Mouse (Mus musculus) limb, embryonic 14.5 days (tissue): ENCODE data around the gene Slc25a21. TPM values are rescaled to one million over a fixed set of nuclear protein-coding genes. Genes with fewer than 3 reads are reported as not detected.

Source experiments
- ATAC-seq: fragments of 200-750 bp; cut with Nextera tagmentation; 2 replicates; pipeline ENCODE4 v1.8.0; 2017; ENCODE audit warnings: low read depth, moderate number of reproducible peaks, moderate TSS enrichment; ENCODE audit not compliant: low FRiP score
- DNase-seq: peaks from one replicate; pipeline ENCODE4 v3.0.0-alpha.2; 2015; ENCODE audit warnings: low spot score
- H3K27ac ChIP-seq: fragments of 300-500 bp; sonication (generic); replicated peaks from 2 replicates; pipeline ENCODE4 v1.5.1; 2014; ENCODE audit warnings: low read depth, mild to moderate bottlenecking, low read length, moderate library complexity, mixed read lengths
- H3K27me3 ChIP-seq: fragments of 300-500 bp; sonication (generic); 2 replicates; pipeline ENCODE4 v1.6.1; 2014; ENCODE audit warnings: low read length, mixed read lengths; ENCODE audit not compliant: control insufficient read depth, insufficient read depth
- H3K36me3 ChIP-seq: fragments of 300-500 bp; sonication (generic); 2 replicates; pipeline ENCODE4 v1.6.1; 2014; ENCODE audit warnings: mild to moderate bottlenecking, low read length, moderate library complexity, mixed read lengths; ENCODE audit not compliant: control insufficient read depth, insufficient read depth
- H3K4me1 ChIP-seq: fragments of 300-500 bp; sonication (generic); 2 replicates; pipeline ENCODE4 v1.6.1; 2014; ENCODE audit warnings: antibody characterized with exemption, low read length, mixed read lengths; ENCODE audit not compliant: control insufficient read depth, insufficient read depth
- H3K4me2 ChIP-seq: fragments of 300-500 bp; sonication (generic); replicated peaks from 2 replicates; pipeline ENCODE4 v1.6.1; 2014; ENCODE audit warnings: low read depth, mild to moderate bottlenecking, low read length, moderate library complexity; ENCODE audit not compliant: severe bottlenecking
- H3K4me3 ChIP-seq: fragments of 300-500 bp; sonication (generic); replicated peaks from 2 replicates; pipeline ENCODE4 v1.5.1; 2014; ENCODE audit warnings: low read length
- H3K9ac ChIP-seq: fragments of 300-500 bp; sonication (generic); 2 replicates; pipeline ENCODE4 v1.6.1; 2014; ENCODE audit warnings: mild to moderate bottlenecking, low read depth, low read length, moderate library complexity; ENCODE audit not compliant: severe bottlenecking
- H3K9me3 ChIP-seq: fragments of 300-500 bp; sonication (generic); 2 replicates; pipeline ENCODE4 v1.6.1; 2016; ENCODE audit warnings: low read length; ENCODE audit not compliant: control insufficient read depth
- POLR2A ChIP-seq: fragments of 200-500 bp; IDR thresholded peaks from 2 replicates; pipeline ENCODE4 v1.8.0; 2012; ENCODE audit warnings: inconsistent platforms, mild to moderate bottlenecking, moderate library complexity, borderline replicate concordance; ENCODE audit not compliant: insufficient read depth, insufficient read length; ENCODE audit errors: extremely low read depth
- WGBS: fragments of 180-500 bp; shearing (Covaris S2); extraction: QIAGEN DNeasy Blood & Tissue Kit; methylation state at CpG from one replicate; pipeline ENCODE4 v1.1.7; 2014; 5-methylcytosine and 5-hydroxymethylcytosine counted together
- polyA plus RNA-seq, 2 experiments: library from polyadenylated mRNA; depleted of rRNA in 1 of 2; stranded (reverse) in 1 of 2; unstranded in 1 of 2; fragments of >200 nt; fragmentation: Nextera tagmentation in 1 of 2; extraction: Ambion mirVana in 1 of 2; gene quantifications; 2 replicates each; pipeline versions ENCODE4 v1.2.1 to v1.2.3; 2012 to 2014

Gene Slc25a21
- polyA plus RNA-seq, 2 experiments: 0.24 to 0.45 TPM

DNA sequence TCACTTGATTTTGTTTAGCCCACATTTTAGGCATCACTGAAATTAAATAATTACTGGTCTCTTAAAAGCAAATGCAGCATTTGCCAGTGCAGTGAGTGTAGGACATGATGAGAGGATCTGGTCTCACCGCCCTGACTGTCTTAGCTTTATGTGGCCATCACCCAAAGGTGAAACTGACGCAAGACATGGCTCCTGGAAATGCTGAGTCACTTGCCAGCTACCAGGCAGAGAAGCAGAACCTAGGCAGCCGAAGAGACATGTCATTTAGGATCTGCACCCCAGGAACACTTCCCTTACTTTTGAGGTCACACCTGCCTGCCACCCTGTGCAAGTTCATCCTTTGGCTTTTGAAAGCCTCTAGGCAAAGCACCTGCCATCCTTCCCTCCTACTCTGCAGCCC lies 180.4 kb downstream of the Slc25a21 start:
- Histone ChIP-seq H3K9me3 (no peaks in the 10 kb centered on the region), H3K4me1 (no peaks in the 10 kb centered on the region), H3K36me3 (no peaks in the 10 kb centered on the region), H3K27ac (no peak overlapping the region), H3K4me2 (no peak overlapping the region), H3K9ac (no peak overlapping the region), H3K27me3 (no peaks in the 10 kb centered on the region), H3K4me3 (no peak overlapping the region)
- WGBS: 86% methylated on average over 3 of the region's 3 CpGs
- ATAC-seq (no peak), DNase-seq (no peak)
- no peak for TF ChIP-seq POLR2A

DNA sequence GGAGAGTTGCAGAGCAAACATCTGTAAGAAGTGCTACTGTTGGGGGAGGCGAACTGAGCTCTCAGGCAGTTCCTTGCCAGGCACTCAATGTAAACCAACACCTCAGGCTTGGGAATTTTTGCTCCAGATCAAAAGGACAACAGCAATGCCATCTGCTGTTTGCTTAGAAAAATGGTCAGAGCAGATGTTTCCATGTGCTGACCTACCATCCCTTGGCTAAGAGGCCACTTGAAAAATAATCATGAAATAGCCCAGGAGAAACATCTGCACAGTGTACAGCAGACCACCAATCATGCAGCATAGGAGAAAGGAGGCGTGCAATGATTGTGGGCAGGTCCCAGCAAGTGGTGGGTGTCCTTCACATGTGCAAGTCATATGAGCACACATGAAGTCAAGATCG lies 180.9 kb downstream of the Slc25a21 start:
- Histone ChIP-seq H3K9ac (no peak overlapping the region), H3K36me3 (no peaks in the 10 kb centered on the region), H3K4me2 (no peak overlapping the region), H3K27ac (no peak overlapping the region), H3K27me3 (no peaks in the 10 kb centered on the region), H3K4me3 (no peak overlapping the region), H3K4me1 (no peaks in the 10 kb centered on the region), H3K9me3 (no peaks in the 10 kb centered on the region)
- 46% methylated on average over 3 of the region's 3 CpGs for WGBS
- DNase-seq (peak; percentile 9), ATAC-seq (no peak)
- no peak for TF ChIP-seq POLR2A

DNA sequence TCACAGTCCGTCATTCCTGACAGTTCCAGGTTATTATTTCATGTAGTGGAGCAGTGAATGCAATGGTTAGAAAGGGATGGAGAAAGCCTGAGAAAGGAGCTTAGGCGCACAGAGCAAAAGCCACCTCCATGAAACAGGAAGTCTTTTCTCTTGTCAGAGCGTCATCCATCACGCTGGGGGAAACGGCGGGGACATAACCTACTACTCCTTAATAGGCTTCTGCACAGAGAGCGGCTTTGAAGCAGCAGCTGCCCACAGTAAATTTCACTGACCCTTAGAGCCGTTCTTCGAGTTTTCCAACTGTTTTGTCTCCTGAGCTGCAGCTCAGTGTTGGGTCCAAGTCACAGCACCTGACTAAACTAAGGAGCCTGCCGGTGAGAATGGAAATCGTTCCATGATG lies 188.3 kb downstream of the Slc25a21 start:
- H3K9ac ChIP-seq: no peak overlapping the region
- no peak overlapping the region for H3K27ac ChIP-seq
- no peak for TF ChIP-seq POLR2A
- H3K4me1 ChIP-seq: 0 out of 2 replicates have a peak, but pooled peaks cover 3% of the 10 kb centered on the region
- H3K9me3 ChIP-seq: no peaks in the 10 kb centered on the region
- ATAC-seq (no peak; the same call in 1 of the 2 replicates), DNase-seq (no peak)
- H3K4me3 ChIP-seq: no peak overlapping the region
- 12% methylated on average over 11 of the region's 11 CpGs for WGBS
- H3K27me3 ChIP-seq: no peaks in the 10 kb centered on the region
- H3K36me3 ChIP-seq: no peaks in the 10 kb centered on the region
- no peak overlapping the region for H3K4me2 ChIP-seq

DNA sequence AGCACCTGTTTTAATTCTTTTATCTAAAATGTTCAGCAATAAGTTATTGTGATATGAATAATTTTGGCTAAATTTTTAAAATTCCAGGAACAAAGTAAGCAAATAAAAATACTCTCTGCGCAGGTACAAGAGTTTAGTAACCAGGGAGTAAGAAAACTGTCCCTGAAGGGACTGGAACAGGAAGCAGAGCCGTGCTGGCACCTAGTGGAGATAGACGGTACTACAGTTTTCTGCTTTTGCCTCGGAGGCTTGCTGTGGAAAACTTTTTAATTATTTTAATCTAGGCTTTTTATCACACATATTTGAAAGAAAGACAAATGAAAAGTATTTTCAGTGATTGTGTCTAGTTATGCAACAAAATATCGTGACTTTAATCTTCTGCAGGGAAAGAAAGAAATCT lies 211.2 kb downstream of the Slc25a21 start:
- no peaks in the 10 kb centered on the region for H3K9me3 ChIP-seq
- no peak for TF ChIP-seq POLR2A
- WGBS: 4% methylated on average over 5 of the region's 5 CpGs
- no peak overlapping the region for H3K27ac ChIP-seq
- no peaks in the 10 kb centered on the region for H3K36me3 ChIP-seq
- H3K4me2 ChIP-seq: no peak overlapping the region
- no peak overlapping the region for H3K9ac ChIP-seq
- peaks cover 16% of the 10 kb centered on the region for H3K27me3 ChIP-seq
- ATAC-seq: no peak
- peak; percentile 77 for DNase-seq
- H3K4me1 ChIP-seq: peaks cover 6% of the 10 kb centered on the region; the same call in 1 of the 2 replicates
- no peak overlapping the region for H3K4me3 ChIP-seq

DNA sequence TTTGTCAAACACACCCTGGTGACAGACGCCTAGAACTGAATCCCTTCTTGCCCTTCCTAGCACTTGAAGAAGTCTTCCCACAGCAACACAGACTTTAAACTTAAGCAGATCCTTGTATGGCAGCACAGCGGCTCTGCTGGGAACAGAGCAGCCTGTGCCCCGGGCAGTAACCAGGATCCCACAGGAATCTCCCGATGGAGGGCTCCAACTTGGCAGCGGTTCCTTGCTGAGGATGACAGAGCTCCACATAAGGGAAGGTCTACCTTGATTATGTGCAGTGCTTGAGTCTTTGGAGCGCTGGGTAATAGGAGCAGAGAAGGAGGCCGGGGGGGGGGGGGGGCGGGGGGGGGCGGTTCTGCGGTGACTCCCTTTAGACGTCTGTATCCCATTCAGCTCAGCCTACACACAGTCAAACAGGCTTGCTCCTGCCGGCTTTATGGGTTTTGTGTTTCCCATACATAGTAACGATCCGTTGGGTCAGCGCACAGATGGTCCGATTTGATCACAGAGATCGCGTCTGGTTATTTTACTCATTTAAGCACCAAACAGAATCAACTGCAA lies 215.1 kb downstream of the Slc25a21 start:
- H3K27ac ChIP-seq: no peak overlapping the region
- 28% methylated on average over 17 of the region's 18 CpGs for WGBS

DNA sequence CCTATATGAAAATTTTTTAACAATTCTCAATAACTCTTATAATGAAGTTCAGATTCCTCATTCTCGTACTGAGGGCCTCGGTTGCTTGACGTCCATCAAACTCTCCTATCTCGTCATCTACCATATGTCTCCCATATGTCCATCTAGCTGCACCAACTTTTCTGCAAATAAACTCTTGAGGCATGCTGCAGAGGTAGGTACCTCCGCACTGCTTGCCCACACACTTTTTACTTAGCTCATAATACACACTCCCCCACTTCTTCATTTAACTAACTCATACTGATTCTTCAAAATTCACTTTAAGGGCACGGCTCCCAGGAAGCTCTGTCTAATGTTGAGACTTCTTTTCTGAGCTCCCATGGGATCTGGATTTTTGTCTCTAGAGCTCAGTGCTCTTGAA lies 222.0 kb downstream of the Slc25a21 start:
- no peak for DNase-seq

More for the DNA sequence above, 215.1 kb downstream of the Slc25a21 start:
- no peak for TF ChIP-seq POLR2A
- Histone ChIP-seq H3K4me3 (no peak overlapping the region), H3K9me3 (no peaks in the 10 kb centered on the region), H3K9ac (no peak overlapping the region), H3K4me2 (0 out of 2 replicates have a peak overlapping the region, but pooled peaks have one; percentile 6), H3K4me1 (peaks cover 6% of the 10 kb centered on the region; the same call in 1 of the 2 replicates), H3K36me3 (no peaks in the 10 kb centered on the region), H3K27me3 (peaks cover 12% of the 10 kb centered on the region; the same call in 1 of the 2 replicates)
- DNase-seq: no peak
- peak; percentile 68; the same call in 1 of the 2 replicates for ATAC-seq

More for the DNA sequence above, 222.0 kb downstream of the Slc25a21 start:
- H3K4me1 ChIP-seq: 0 out of 2 replicates have a peak, but pooled peaks cover 3% of the 10 kb centered on the region
- no peaks in the 10 kb centered on the region for H3K9me3 ChIP-seq
- no peak overlapping the region for H3K4me2 ChIP-seq
- H3K4me3 ChIP-seq: no peak overlapping the region
- TF ChIP-seq POLR2A: no peak
- H3K9ac ChIP-seq: no peak overlapping the region
- no peaks in the 10 kb centered on the region for H3K36me3 ChIP-seq
- no peaks in the 10 kb centered on the region for H3K27me3 ChIP-seq
- WGBS: 60% methylated on average over 6 of the region's 6 CpGs
- H3K27ac ChIP-seq: no peak overlapping the region
- ATAC-seq: no peak
